Mouse (Mus musculus) MEL (cell line): ENCODE results near the gene Car4. TPM values are rescaled to one million over a fixed set of nuclear protein-coding genes. Genes with fewer than 3 reads are reported as not detected.

Source experiments
- DNase-seq: peaks from one replicate; pipeline ENCODE4 v3.0.0; 2011; ENCODE audit warnings: low read depth, low spot score
- H3K27ac ChIP-seq: 2 replicates; pipeline ENCODE4 v1.5.1; 2012; ENCODE audit warnings: low read depth, mild to moderate bottlenecking, control low read depth, low read length, moderate library complexity; ENCODE audit not compliant: control insufficient read depth
- H3K27me3 ChIP-seq, 2 experiments: fragments of 150-350 bp in 1 of 2; sonication (generic) in 1 of 2; 2 replicates each; pipeline ENCODE4 v1.6.1; 2012; ENCODE audit warnings: low read length in 2 of 2, mild to moderate bottlenecking in 2 of 2, improper control_type of control experiment in 1 of 2, moderate library complexity in 1 of 2; ENCODE audit not compliant: insufficient read depth in 2 of 2, control insufficient read depth in 1 of 2
- H3K36me3 ChIP-seq, 2 experiments: 2 replicates each; pipeline ENCODE4 v1.6.1; 2012 to 2014; ENCODE audit warnings: low read length in 2 of 2, improper control_type of control experiment in 1 of 2, inconsistent platforms in 1 of 2, mild to moderate bottlenecking in 1 of 2; ENCODE audit not compliant: insufficient read depth in 2 of 2, control insufficient read depth in 1 of 2
- H3K4me1 ChIP-seq, 2 experiments: fragments of 150-350 bp in 1 of 2; sonication (generic) in 1 of 2; 2 replicates each; pipeline ENCODE4 v1.6.1; 2012; ENCODE audit warnings: low read length in 2 of 2, improper control_type of control experiment in 1 of 2, mild to moderate bottlenecking in 1 of 2; ENCODE audit not compliant: insufficient read depth in 2 of 2, control insufficient read depth in 1 of 2
- H3K4me3 ChIP-seq, 2 experiments: fragments of 150-350 bp in 1 of 2; sonication (generic) in 1 of 2; 2 replicates each; pipeline ENCODE4 v1.5.1; 2012; ENCODE audit warnings: low read depth in 2 of 2, low read length in 2 of 2, mild to moderate bottlenecking in 2 of 2, moderate library complexity in 2 of 2, control low read depth in 1 of 2, improper control_type of control experiment in 1 of 2; ENCODE audit not compliant: control insufficient read depth in 1 of 2, insufficient read depth in 1 of 2
- H3K79me2 ChIP-seq: 2 replicates; pipeline ENCODE4 v1.6.1; 2012; ENCODE audit warnings: mild to moderate bottlenecking, low read length, moderate library complexity; ENCODE audit not compliant: control insufficient read depth, poor library complexity, insufficient read depth
- H3K9ac ChIP-seq: 2 replicates; pipeline ENCODE4 v1.6.1; 2012; ENCODE audit warnings: low read depth, mild to moderate bottlenecking, control low read depth, low read length, moderate library complexity; ENCODE audit not compliant: control insufficient read depth, poor library complexity, severe bottlenecking
- H3K9me3 ChIP-seq: fragments of 150-350 bp; sonication (generic); replicated peaks from 2 replicates; pipeline ENCODE4 v1.6.1; 2012; ENCODE audit warnings: mild to moderate bottlenecking, low read length, improper control_type of control experiment, moderate library complexity; ENCODE audit not compliant: insufficient read depth
- BHLHE40 ChIP-seq: IDR thresholded peaks from 2 replicates; pipeline ENCODE4 v1.6.1; 2012; ENCODE audit warnings: low read depth, mild to moderate bottlenecking, inconsistent platforms, low read length, improper control_type of control experiment, borderline replicate concordance
- CHD1 ChIP-seq: IDR thresholded peaks from 2 replicates; pipeline ENCODE4 v1.6.1; 2012; ENCODE audit warnings: low read depth, mild to moderate bottlenecking, inconsistent platforms, low read length, improper control_type of control experiment
- CHD2 ChIP-seq: IDR thresholded peaks from 2 replicates; pipeline ENCODE4 v1.6.1; 2011; ENCODE audit warnings: low read length, improper control_type of control experiment
- CTCF ChIP-seq, 3 experiments: IDR thresholded peaks in 2 of 3; conservative IDR thresholded peaks in 1 of 3; 2 replicates each; pipeline ENCODE4 v1.5.1; 2011 to 2012; ENCODE audit warnings: low read length in 3 of 3, low read depth in 2 of 3, mild to moderate bottlenecking in 2 of 3, improper control_type of control experiment in 1 of 3, inconsistent platforms in 1 of 3, mixed read lengths in 1 of 3, moderate library complexity in 1 of 3; ENCODE audit not compliant: control insufficient read depth in 1 of 3, insufficient read depth in 1 of 3, poor library complexity in 1 of 3, severe bottlenecking in 1 of 3
- E2F4 ChIP-seq: IDR thresholded peaks from 2 replicates; pipeline ENCODE4 v1.6.1; 2011; ENCODE audit warnings: low read depth, low read length, improper control_type of control experiment, borderline replicate concordance
- EP300 ChIP-seq, 2 experiments: IDR thresholded peaks; 2 replicates each; pipeline ENCODE4 v1.6.1; 2011; ENCODE audit warnings: improper control_type of control experiment in 2 of 2, low read length in 2 of 2, low read depth in 1 of 2, mild to moderate bottlenecking in 1 of 2
- ETS1 ChIP-seq: IDR thresholded peaks from 2 replicates; pipeline ENCODE4 v1.6.1; 2012; ENCODE audit warnings: low read depth, mild to moderate bottlenecking, inconsistent platforms, low read length, improper control_type of control experiment, moderate library complexity
- GABPA ChIP-seq: IDR thresholded peaks from 2 replicates; pipeline ENCODE4 v1.6.1; 2012; ENCODE audit warnings: low read depth, mild to moderate bottlenecking, inconsistent platforms, low read length, improper control_type of control experiment, moderate library complexity
- GATA1 ChIP-seq: IDR thresholded peaks from 2 replicates; pipeline ENCODE4 v1.6.1; 2011; ENCODE audit warnings: low read depth, low read length, improper control_type of control experiment
- HCFC1 ChIP-seq: IDR thresholded peaks from 2 replicates; pipeline ENCODE4 v1.6.1; 2012; ENCODE audit warnings: low read depth, mild to moderate bottlenecking, inconsistent platforms, low read length, improper control_type of control experiment, moderate library complexity
- MAFK ChIP-seq: IDR thresholded peaks from 2 replicates; pipeline ENCODE4 v1.6.1; 2011; ENCODE audit warnings: low read depth, mild to moderate bottlenecking, low read length, improper control_type of control experiment, borderline replicate concordance
- MXI1 ChIP-seq: IDR thresholded peaks from 2 replicates; pipeline ENCODE4 v1.6.1; 2011; ENCODE audit warnings: mild to moderate bottlenecking, low read depth, low read length, improper control_type of control experiment
- MYB ChIP-seq: IDR thresholded peaks from 2 replicates; pipeline ENCODE4 v1.6.1; 2011; ENCODE audit warnings: mild to moderate bottlenecking, low read depth, low read length, improper control_type of control experiment
- NELFE ChIP-seq: IDR thresholded peaks from 2 replicates; pipeline ENCODE4 v1.6.1; 2011; ENCODE audit warnings: low read depth, low read length, improper control_type of control experiment
- POLR2A ChIP-seq, 2 experiments: IDR thresholded peaks; 2 replicates each; pipeline ENCODE4 v1.6.1; 2011 to 2012; ENCODE audit warnings: low read length in 2 of 2, mild to moderate bottlenecking in 2 of 2, control low read depth in 1 of 2, improper control_type of control experiment in 1 of 2, low read depth in 1 of 2, moderate library complexity in 1 of 2; ENCODE audit not compliant: control insufficient read depth in 1 of 2, insufficient read depth in 1 of 2, poor library complexity in 1 of 2
- POLR2AphosphoS2 ChIP-seq: IDR thresholded peaks from 2 replicates; pipeline ENCODE4 v1.6.1; 2011; ENCODE audit warnings: low read length, improper control_type of control experiment
- POLR2AphosphoS5 ChIP-seq: IDR thresholded peaks from 2 replicates; pipeline ENCODE4 v1.6.1; 2012; ENCODE audit warnings: low read depth, borderline replicate concordance, mild to moderate bottlenecking, inconsistent platforms, low read length, moderate library complexity, mixed read lengths
- RAD21 ChIP-seq: IDR thresholded peaks from 2 replicates; pipeline ENCODE4 v1.6.1; 2011; ENCODE audit warnings: mild to moderate bottlenecking, low read depth, low read length, improper control_type of control experiment
- SIN3A ChIP-seq: IDR thresholded peaks from 2 replicates; pipeline ENCODE4 v1.6.1; 2012; ENCODE audit warnings: low read length, improper control_type of control experiment, inconsistent platforms
- TAL1 ChIP-seq: IDR thresholded peaks from 2 replicates; pipeline ENCODE4 v1.6.1; 2012; ENCODE audit warnings: mild to moderate bottlenecking, inconsistent platforms, low read length, moderate library complexity, mixed read lengths
- TBP ChIP-seq: IDR thresholded peaks from 2 replicates; pipeline ENCODE4 v1.8.0; 2011; ENCODE audit warnings: low read depth, low read length, improper control_type of control experiment
- USF1 ChIP-seq: IDR thresholded peaks from 2 replicates; pipeline ENCODE4 v1.6.1; 2014; ENCODE audit warnings: low read depth, mild to moderate bottlenecking, inconsistent platforms, low read length, improper control_type of control experiment, moderate library complexity
- USF2 ChIP-seq, 2 experiments: IDR thresholded peaks; 2 replicates each; pipeline ENCODE4 v1.6.1; 2011 to 2012; ENCODE audit warnings: improper control_type of control experiment in 2 of 2, low read length in 2 of 2, borderline replicate concordance in 1 of 2, inconsistent platforms in 1 of 2, low read depth in 1 of 2, mild to moderate bottlenecking in 1 of 2; ENCODE audit not compliant: insufficient read depth in 1 of 2
- ZC3H11A ChIP-seq: IDR thresholded peaks from 2 replicates; pipeline ENCODE4 v1.6.1; 2012; ENCODE audit warnings: low read depth, mild to moderate bottlenecking, inconsistent platforms, low read length, improper control_type of control experiment
- ZMIZ1 ChIP-seq: IDR thresholded peaks from 2 replicates; pipeline ENCODE4 v1.6.1; 2012; ENCODE audit warnings: low read depth, mild to moderate bottlenecking, inconsistent platforms, low read length, improper control_type of control experiment, moderate library complexity
- polyA plus RNA-seq, 2 experiments: library from polyadenylated mRNA; stranded (reverse) in 1 of 2; unstranded in 1 of 2; fragments of >175 nt in 1 of 2; fragments of >200 nt in 1 of 2; gene quantifications; 2 replicates each; pipeline versions ENCODE4 v1.2.1 to v1.2.4; 2012; ENCODE audit warnings: low replicate concordance in 2 of 2, low read depth in 1 of 2; ENCODE audit not compliant: insufficient read length in 2 of 2, insufficient read depth in 1 of 2, missing spikeins in 1 of 2
- total RNA-seq: library from RNA; depleted of rRNA; stranded (reverse); fragments of 300-350 nt; gene quantifications from 2 replicates; pipeline ENCODE4 v1.2.3, GENCODE M21; 2012

Car4 gene
- total and polyA plus RNA-seq, 3 experiments: not detected

DNA sequence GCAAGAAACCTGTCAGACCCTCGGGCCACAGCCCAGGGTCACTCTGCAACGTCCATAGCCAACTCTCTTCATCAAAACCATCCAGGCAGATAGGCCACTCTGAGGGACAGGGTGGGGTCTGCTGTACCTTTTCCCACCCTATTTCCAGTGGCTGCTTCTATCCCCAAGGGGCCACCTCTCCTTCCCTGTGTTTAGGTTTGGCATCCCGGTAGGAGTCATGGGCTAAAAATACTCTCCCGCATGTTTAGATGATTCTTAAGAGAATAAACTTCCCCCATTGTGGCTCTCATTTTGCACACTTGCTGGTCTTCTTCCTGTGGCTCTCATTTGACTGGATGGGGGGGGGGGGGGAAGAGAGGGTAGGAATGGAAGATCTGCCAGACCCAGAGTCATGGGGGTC, 10.7 kb downstream of the Car4 start:
- H3K4me3 ChIP-seq: no peak overlapping the region

DNA sequence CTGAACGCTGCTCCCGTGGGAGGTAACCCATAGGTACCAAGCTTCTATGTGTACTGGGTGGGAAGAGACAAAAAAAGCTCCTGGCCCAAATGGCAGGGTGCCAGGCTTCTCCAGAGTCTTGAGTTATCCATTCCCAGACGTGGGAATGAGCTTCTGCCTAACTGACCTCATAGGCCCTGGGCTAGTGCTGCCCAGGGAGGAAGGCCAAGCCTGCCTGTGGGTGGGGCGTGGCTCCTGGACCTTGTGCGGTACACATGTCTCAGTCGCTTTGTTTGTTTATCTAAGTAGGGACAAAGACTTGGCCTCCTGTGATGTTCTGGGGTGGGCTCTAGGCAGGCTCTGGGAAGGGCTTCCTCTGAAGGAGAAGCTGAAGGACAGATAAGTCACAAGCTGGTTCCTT, 11.2 kb downstream of the Car4 start:
- Histone ChIP-seq H3K27me3 (peaks cover 0 to 2% of the 10 kb centered on the region in 2 experiments; a peak in 2 of 4 replicates), H3K4me3 (no peak overlapping the region), H3K79me2 (no peaks in the 10 kb centered on the region), H3K27ac (no peak overlapping the region), H3K9me3 (no peaks in the 10 kb centered on the region), H3K9ac (no peak overlapping the region), H3K4me1 (no peaks in the 10 kb centered on the region), H3K36me3 (no peaks in the 10 kb centered on the region)
- no peak for DNase-seq
- TF ChIP-seq HCFC1 (no peak), TBP (no peak), MAFK (no peak), MYB (no peak), POLR2A (IDR thresholded peaks at IDR 0.05; ENCODE audit: control insufficient read depth in 1 of 2, insufficient read depth in 1 of 2, low read depth in 1 of 2, low read length in 2 of 2, poor library complexity in 1 of 2) (no peak), SIN3A (no peak), CTCF (IDR thresholded peaks at IDR 0.05 in 2 of 3, conservative IDR thresholded peaks at IDR 0.05 in 1 of 3; ENCODE audit: control insufficient read depth in 1 of 3, insufficient read depth in 1 of 3, low read depth in 2 of 3, low read length in 3 of 3, poor library complexity in 1 of 3, severe bottlenecking in 1 of 3) (no peak), POLR2AphosphoS2 (no peak), ZC3H11A (no peak), CHD1 (no peak), GATA1 (no peak), TAL1 (no peak), MXI1 (no peak), GABPA (no peak), CHD2 (no peak), E2F4 (no peak), EP300 (IDR thresholded peaks at IDR 0.05; ENCODE audit: low read depth in 1 of 2, low read length in 2 of 2) (no peak)

More for the DNA sequence above, 10.7 kb downstream of the Car4 start:
- H3K27ac ChIP-seq: no peak overlapping the region
- H3K27me3 ChIP-seq: peaks cover 0 to 2% of the 10 kb centered on the region in 2 experiments; a peak in 2 of 4 replicates
- H3K9me3 ChIP-seq: no peaks in the 10 kb centered on the region
- H3K9ac ChIP-seq: no peak overlapping the region
- DNase-seq: no peak
- no peaks in the 10 kb centered on the region for H3K36me3 ChIP-seq
- H3K4me1 ChIP-seq: no peaks in the 10 kb centered on the region
- no peak for TF ChIP-seq ZMIZ1
- no peak for TF ChIP-seq USF1
- no peak for TF ChIP-seq NELFE
- no peak for TF ChIP-seq MYB
- TF ChIP-seq POLR2A (IDR thresholded peaks at IDR 0.05; ENCODE audit: control insufficient read depth in 1 of 2, insufficient read depth in 1 of 2, low read depth in 1 of 2, low read length in 2 of 2, poor library complexity in 1 of 2): no peak
- TF ChIP-seq ETS1: no peak
- TF ChIP-seq BHLHE40: no peak
- TF ChIP-seq RAD21: no peak
- TF ChIP-seq MAFK: no peak
- TF ChIP-seq USF2 (IDR thresholded peaks at IDR 0.05; ENCODE audit: borderline replicate concordance in 1 of 2, insufficient read depth in 1 of 2, low read depth in 1 of 2, low read length in 2 of 2): no peak
- TF ChIP-seq POLR2AphosphoS5: no peak
- TF ChIP-seq, all 39 proteins: peak for 0
- H3K79me2 ChIP-seq: no peaks in the 10 kb centered on the region
